Mouse (Mus musculus): ENCODE data around the gene Thbs2. TPM values are rescaled to one million over a fixed set of nuclear protein-coding genes. Genes with fewer than 3 reads are reported as not detected.

The Thbs2 gene
- polyA plus RNA-seq, 1 experiment from 2014 or later = 11.6 TPM

DNA sequence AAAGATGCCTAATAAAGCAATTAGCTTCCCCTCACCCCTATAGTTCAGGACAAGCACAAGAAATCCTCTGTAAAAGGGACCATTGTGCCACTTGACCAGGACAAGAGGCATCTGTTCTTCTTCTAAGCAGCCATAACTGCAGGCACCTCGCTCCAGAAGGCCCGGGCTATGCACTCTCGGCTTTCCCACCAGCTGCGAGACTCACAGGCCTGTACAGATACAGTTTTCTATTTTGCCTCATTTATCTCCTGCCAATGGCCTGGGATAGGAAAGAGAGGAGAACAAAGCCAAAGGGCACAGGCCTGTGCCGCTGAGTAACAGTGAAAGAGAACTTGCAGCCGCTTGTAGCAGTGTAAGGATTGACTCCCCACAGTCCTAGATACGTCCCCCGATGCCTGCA is 20.7 kb upstream of the Thbs2 start:
- no peak overlapping the region for H3K27ac ChIP-seq (ENCODE audit: poor library complexity, severe bottlenecking)
- H3K27me3 ChIP-seq (replicated peaks) = no peaks in the 10 kb centered on the region
- H3K36me3 ChIP-seq = no peaks in the 10 kb centered on the region
- no peak overlapping the region for H3K4me3 ChIP-seq
- no peaks in the 10 kb centered on the region; the same call in 1 of the 2 replicates for H3K4me1 ChIP-seq (replicated peaks)
- H3K9me3 ChIP-seq (replicated peaks) = no peaks in the 10 kb centered on the region
- ATAC-seq (ENCODE audit: insufficient number of reproducible peaks, low FRiP score) = no peak
- WGBS = 60% methylated on average over 8 of the region's 8 CpGs
- H3K4me2 ChIP-seq = no peak overlapping the region
- H3K9ac ChIP-seq = no peak overlapping the region

DNA sequence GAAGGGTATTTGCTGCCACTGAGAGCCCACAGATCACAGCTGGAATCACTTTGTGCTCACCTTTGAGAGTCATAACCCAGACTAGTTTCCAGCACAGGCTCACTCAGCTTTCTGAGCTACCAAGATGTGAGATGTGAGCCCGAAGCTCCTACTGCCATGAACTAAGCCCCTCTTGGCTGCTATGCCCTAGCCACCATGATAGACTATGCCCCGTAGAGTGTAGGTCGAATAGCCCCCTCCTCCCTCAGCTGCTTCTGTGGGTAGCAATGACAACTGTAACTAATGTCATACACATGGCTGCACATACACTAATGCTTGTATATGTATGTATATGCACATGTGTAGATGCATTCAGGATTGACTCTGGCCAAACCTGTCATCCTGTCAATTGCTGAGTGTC is 20.3 kb upstream of the Thbs2 start:
- 70% methylated on average over 3 of the region's 3 CpGs for WGBS
- Histone ChIP-seq H3K27ac (ENCODE audit: poor library complexity, severe bottlenecking) (no peak overlapping the region), H3K4me1 (replicated peaks) (no peaks in the 10 kb centered on the region; the same call in 1 of the 2 replicates), H3K27me3 (replicated peaks) (no peaks in the 10 kb centered on the region), H3K4me2 (no peak overlapping the region), H3K36me3 (no peaks in the 10 kb centered on the region), H3K9ac (no peak overlapping the region), H3K9me3 (replicated peaks) (no peaks in the 10 kb centered on the region), H3K4me3 (no peak overlapping the region)
- ATAC-seq (ENCODE audit: insufficient number of reproducible peaks, low FRiP score) = no peak

DNA sequence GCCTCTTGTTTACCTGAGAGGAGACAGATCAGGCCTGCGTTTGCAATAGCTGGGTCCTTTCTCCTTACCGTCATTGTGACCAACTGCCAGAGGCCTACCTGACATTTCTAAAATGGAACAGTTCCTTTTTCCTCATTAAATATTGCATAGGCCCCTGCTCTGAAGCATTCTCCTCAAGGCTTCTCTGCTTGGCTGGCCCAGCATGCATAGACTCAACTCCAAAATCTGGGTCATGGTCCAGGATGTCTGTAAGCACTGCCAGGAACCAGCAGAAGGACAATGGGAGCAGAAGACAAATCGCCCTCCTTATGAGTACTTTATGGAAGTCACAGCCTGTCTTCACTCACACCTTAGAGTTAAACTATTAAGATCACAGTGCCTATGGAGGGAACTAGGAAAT is 17.7 kb upstream of the Thbs2 start:
- Histone ChIP-seq H3K27ac (ENCODE audit: poor library complexity, severe bottlenecking) (no peak overlapping the region), H3K9ac (no peak overlapping the region), H3K4me1 (replicated peaks) (no peaks in the 10 kb centered on the region; the same call in 1 of the 2 replicates), H3K4me2 (no peak overlapping the region), H3K27me3 (replicated peaks) (no peaks in the 10 kb centered on the region), H3K9me3 (replicated peaks) (no peaks in the 10 kb centered on the region), H3K36me3 (no peaks in the 10 kb centered on the region), H3K4me3 (no peak overlapping the region)
- no peak for ATAC-seq (ENCODE audit: insufficient number of reproducible peaks, low FRiP score)
- 87% methylated on average over 3 of the region's 3 CpGs for WGBS

DNA sequence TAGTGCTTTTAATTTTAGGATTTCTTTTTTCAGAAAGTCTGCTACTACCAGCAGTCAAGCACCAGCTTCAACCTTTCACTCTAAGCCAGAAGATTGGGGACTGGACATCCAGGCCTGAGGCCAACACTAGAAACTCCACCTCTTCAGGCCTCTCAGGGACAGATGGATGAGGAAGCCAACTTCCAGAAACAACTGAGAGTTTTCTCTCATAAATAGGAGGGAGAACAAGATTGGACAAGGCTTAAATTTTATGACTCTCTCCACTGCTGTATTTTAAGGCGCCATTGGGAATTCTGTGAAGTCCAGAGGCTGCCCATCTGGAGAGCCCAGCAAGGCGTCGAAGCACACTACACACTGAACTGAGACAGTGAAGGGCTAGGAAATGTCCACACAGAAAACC is 17.0 kb upstream of the Thbs2 start:
- no peak for ATAC-seq (ENCODE audit: insufficient number of reproducible peaks, low FRiP score)
- WGBS = 88% methylated on average over 3 of the region's 3 CpGs
- H3K4me1 ChIP-seq (replicated peaks) = no peaks in the 10 kb centered on the region; the same call in 1 of the 2 replicates
- no peak overlapping the region for H3K4me3 ChIP-seq
- no peak overlapping the region for H3K9ac ChIP-seq
- no peak overlapping the region for H3K4me2 ChIP-seq
- no peaks in the 10 kb centered on the region for H3K27me3 ChIP-seq (replicated peaks)
- H3K9me3 ChIP-seq (replicated peaks) = no peaks in the 10 kb centered on the region
- H3K27ac ChIP-seq (ENCODE audit: poor library complexity, severe bottlenecking) = no peak overlapping the region
- no peaks in the 10 kb centered on the region for H3K36me3 ChIP-seq

DNA sequence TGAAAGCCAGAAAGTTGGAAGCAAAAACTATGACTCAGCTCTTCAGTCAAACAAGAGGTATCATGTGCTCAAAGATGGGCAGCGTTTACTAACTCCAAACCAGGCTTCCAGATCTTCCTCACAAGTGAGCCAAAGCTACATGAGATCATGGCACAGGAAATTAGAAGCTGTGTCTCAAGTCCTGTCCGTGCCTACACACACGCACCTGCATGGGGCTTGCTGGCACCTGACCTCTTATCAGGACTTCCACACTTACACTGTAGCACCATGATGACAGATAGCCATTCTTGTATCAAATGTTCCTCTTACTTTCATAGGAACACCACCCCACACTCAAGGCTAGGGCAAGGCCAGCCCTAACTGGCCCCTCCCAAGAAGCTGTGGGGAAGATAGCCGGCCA is 12.0 kb upstream of the Thbs2 start:
- Histone ChIP-seq H3K9me3 (replicated peaks) (no peaks in the 10 kb centered on the region), H3K9ac (no peak overlapping the region), H3K4me3 (no peak overlapping the region), H3K4me1 (replicated peaks) (peaks cover 14% of the 10 kb centered on the region), H3K36me3 (no peaks in the 10 kb centered on the region), H3K27me3 (replicated peaks) (no peaks in the 10 kb centered on the region), H3K4me2 (no peak overlapping the region), H3K27ac (ENCODE audit: poor library complexity, severe bottlenecking) (no peak overlapping the region)
- 67% methylated on average over 4 of the region's 4 CpGs for WGBS
- no peak for ATAC-seq (ENCODE audit: insufficient number of reproducible peaks, low FRiP score)

DNA sequence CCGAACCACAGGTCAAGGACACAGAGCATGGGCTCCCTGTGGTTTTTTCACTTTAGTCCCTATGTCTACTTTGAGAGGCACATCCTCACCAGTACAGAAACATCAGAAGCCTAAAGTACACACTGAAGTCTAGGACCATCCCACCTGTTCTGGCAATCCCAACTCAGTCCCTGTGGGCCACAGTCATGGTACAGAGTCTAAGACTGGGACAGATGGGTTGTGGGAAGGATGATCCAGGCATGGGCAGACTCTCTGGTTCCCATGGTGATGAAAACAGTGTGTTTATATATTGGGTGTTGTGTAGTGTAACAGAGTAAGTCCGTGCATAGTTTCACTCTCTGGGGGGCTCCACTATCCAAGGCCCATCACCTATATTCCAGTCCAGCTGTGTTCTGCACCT is 11.4 kb upstream of the Thbs2 start:
- H3K9ac ChIP-seq = no peak overlapping the region
- ATAC-seq (ENCODE audit: insufficient number of reproducible peaks, low FRiP score) = no peak
- peaks cover 14% of the 10 kb centered on the region for H3K4me1 ChIP-seq (replicated peaks)
- H3K9me3 ChIP-seq (replicated peaks) = no peaks in the 10 kb centered on the region
- no peak overlapping the region for H3K4me3 ChIP-seq
- H3K27ac ChIP-seq (ENCODE audit: poor library complexity, severe bottlenecking) = no peak overlapping the region
- H3K36me3 ChIP-seq = no peaks in the 10 kb centered on the region
- H3K27me3 ChIP-seq (replicated peaks) = no peaks in the 10 kb centered on the region
- no peak overlapping the region for H3K4me2 ChIP-seq
- 78% methylated on average over 2 of the region's 2 CpGs for WGBS

DNA sequence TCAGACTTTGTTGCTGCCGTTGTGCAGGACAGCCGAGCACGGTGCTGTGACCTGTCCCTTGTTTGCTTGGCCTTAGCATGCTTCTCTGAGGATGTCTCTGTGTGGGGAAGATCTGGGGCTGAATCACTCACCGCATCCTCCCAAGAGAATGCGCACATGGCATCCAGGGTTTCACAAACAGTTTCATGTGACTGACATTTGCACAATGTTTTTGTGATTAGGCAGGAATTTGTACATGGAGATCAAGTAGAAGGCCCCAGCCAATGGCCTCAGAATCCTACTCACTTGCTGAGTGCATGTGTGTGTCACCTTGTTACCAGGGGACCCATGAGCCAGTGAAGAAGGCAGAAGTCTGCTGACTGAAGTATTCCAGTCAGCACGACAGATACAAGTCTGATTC is 9.7 kb upstream of the Thbs2 start:
- peaks cover 14% of the 10 kb centered on the region for H3K4me1 ChIP-seq (replicated peaks)
- no peak overlapping the region for H3K27ac ChIP-seq (ENCODE audit: poor library complexity, severe bottlenecking)
- ATAC-seq (ENCODE audit: insufficient number of reproducible peaks, low FRiP score) = no peak
- 63% methylated on average over 6 of the region's 6 CpGs for WGBS
- H3K27me3 ChIP-seq (replicated peaks) = no peaks in the 10 kb centered on the region
- no peak overlapping the region for H3K4me3 ChIP-seq
- H3K4me2 ChIP-seq = no peak overlapping the region
- H3K36me3 ChIP-seq = no peaks in the 10 kb centered on the region
- H3K9me3 ChIP-seq (replicated peaks) = no peaks in the 10 kb centered on the region
- no peak overlapping the region for H3K9ac ChIP-seq

DNA sequence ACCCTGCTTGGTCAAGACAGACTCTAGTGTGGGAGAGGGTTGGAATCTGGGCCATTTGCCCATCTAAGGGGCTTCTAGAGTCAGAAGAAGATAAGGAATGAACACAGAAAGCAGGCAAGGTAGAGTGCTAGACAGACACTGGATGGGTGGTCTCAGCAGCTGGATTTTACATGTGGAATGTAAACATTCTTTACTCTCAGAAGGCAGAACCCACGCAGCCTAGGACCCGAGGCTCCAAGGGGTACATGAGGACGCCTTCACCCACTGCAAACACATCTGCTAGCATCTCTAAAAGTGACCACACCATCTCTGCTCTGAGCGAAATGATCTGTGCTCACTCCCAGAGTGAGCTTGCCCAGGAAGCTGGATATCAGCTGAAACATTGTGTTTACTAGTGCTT is 9.2 kb upstream of the Thbs2 start:
- 41% methylated on average over 4 of the region's 4 CpGs for WGBS
- no peaks in the 10 kb centered on the region for H3K9me3 ChIP-seq (replicated peaks)
- H3K9ac ChIP-seq = no peak overlapping the region
- ATAC-seq (ENCODE audit: insufficient number of reproducible peaks, low FRiP score) = no peak
- H3K36me3 ChIP-seq = no peaks in the 10 kb centered on the region
- H3K4me1 ChIP-seq (replicated peaks) = peaks cover 14% of the 10 kb centered on the region
- H3K27ac ChIP-seq (ENCODE audit: poor library complexity, severe bottlenecking) = no peak overlapping the region
- no peak overlapping the region for H3K4me3 ChIP-seq
- no peak overlapping the region for H3K4me2 ChIP-seq
- H3K27me3 ChIP-seq (replicated peaks) = no peaks in the 10 kb centered on the region

DNA sequence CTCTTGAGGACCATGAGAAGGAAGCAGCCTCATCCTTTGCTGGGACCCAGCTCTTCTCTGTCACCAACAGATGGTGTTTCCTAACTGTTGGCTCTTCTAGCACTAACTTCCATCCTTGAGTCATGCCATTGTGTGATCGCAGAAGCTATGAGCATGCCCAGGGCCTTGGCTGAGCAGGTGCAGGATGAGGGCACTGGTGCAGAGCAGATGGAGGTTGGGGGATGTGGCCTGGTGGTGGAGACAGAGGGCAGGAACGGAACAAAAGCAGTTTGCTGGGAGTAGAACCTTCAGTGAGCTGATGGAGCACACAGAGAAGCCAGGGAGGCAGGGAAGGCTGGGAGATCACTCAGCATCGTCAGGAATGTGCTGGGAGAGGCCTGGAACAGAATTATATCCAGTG is 8.7 kb upstream of the Thbs2 start:
- Histone ChIP-seq H3K4me1 (replicated peaks) (peaks cover 14% of the 10 kb centered on the region), H3K9ac (no peak overlapping the region), H3K4me3 (no peak overlapping the region), H3K9me3 (replicated peaks) (no peaks in the 10 kb centered on the region), H3K4me2 (no peak overlapping the region), H3K36me3 (no peaks in the 10 kb centered on the region), H3K27me3 (replicated peaks) (no peaks in the 10 kb centered on the region), H3K27ac (ENCODE audit: poor library complexity, severe bottlenecking) (no peak overlapping the region)
- 48% methylated on average over 3 of the region's 3 CpGs for WGBS
- no peak for ATAC-seq (ENCODE audit: insufficient number of reproducible peaks, low FRiP score)

DNA sequence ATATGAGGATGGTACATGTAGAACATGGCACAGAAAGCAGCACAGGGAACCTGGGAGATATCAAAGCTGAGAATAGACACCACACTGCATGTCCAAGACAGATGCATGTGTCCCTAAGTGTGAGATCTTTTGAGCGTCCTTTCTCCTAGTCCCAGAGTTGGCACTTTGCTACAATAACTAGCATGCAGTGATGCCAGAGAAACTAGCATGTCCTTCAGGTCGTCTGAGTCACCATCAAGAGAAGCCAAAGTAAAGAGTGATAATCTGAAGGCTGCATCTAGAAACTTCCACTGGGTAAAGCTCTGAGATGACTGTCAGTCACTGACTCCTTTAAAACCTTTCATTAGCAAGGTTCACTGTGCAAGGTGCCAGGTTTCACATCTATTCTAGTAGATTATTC is 7.9 kb upstream of the Thbs2 start:
- Histone ChIP-seq H3K4me1 (replicated peaks) (peaks cover 14% of the 10 kb centered on the region), H3K4me2 (no peak overlapping the region), H3K27ac (ENCODE audit: poor library complexity, severe bottlenecking) (no peak overlapping the region), H3K9me3 (replicated peaks) (no peaks in the 10 kb centered on the region), H3K4me3 (no peak overlapping the region), H3K36me3 (no peaks in the 10 kb centered on the region), H3K9ac (no peak overlapping the region), H3K27me3 (replicated peaks) (no peaks in the 10 kb centered on the region)
- 49% methylated on average over 2 of the region's 2 CpGs for whole genome bisulfite sequencing
- no peak for ATAC-seq (ENCODE audit: insufficient number of reproducible peaks, low FRiP score)

DNA sequence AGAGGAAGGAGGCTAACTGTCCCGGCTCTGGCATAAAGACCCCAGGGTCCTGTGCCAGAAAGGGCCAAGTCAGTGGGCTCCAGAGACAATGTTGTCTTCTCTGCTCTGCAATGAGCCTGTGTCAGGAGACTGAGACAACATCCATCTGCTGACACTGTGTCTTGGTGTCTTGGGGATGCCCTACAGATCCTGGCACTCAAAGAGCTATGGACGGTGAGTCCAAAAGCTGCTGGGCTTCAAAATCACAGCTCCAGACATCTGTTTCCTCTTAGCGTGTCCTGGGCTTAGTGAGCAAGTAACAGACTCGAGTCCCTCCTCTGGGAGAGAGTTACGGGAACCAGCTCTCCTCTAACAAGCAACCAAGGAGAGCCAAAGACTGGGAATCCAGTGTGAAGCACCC is 6.2 kb upstream of the Thbs2 start:
- H3K4me3 ChIP-seq = no peak overlapping the region
- H3K27ac ChIP-seq (ENCODE audit: poor library complexity, severe bottlenecking) = no peak overlapping the region
- H3K4me1 ChIP-seq (replicated peaks) = peaks cover 14% of the 10 kb centered on the region
- no peak overlapping the region for H3K4me2 ChIP-seq
- H3K36me3 ChIP-seq = no peaks in the 10 kb centered on the region
- ATAC-seq (ENCODE audit: insufficient number of reproducible peaks, low FRiP score) = no peak
- H3K9ac ChIP-seq = no peak overlapping the region
- WGBS = 63% methylated on average over 5 of the region's 5 CpGs
- no peaks in the 10 kb centered on the region for H3K27me3 ChIP-seq (replicated peaks)
- no peaks in the 10 kb centered on the region for H3K9me3 ChIP-seq (replicated peaks)

DNA sequence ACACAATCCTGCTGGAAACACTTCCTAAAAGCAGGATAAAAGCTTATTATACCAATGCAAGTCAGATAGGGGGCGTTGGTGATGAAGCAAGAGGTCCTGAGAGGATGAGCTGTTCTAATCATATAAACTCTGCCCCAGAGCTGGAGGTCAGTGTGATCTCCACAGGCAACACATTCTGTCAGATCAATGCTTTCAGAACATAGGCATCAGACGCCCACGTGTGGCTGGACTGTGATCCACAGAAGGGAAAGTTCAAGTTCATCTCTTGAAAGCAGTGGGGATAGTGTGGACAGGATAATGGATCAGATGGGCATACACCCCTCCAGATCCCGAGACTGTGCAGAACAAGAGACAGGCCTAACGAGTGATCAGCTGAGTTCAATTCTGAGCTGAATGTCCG is 4.2 kb upstream of the Thbs2 start:
- H3K4me3 ChIP-seq = no peak overlapping the region
- H3K9me3 ChIP-seq (replicated peaks) = no peaks in the 10 kb centered on the region
- no peak overlapping the region for H3K9ac ChIP-seq
- no peak overlapping the region for H3K4me2 ChIP-seq
- no peak overlapping the region for H3K27ac ChIP-seq (ENCODE audit: poor library complexity, severe bottlenecking)
- no peak for ATAC-seq (ENCODE audit: insufficient number of reproducible peaks, low FRiP score)
- H3K36me3 ChIP-seq = no peaks in the 10 kb centered on the region
- 57% methylated on average over 6 of the region's 6 CpGs for WGBS
- peaks cover 14% of the 10 kb centered on the region for H3K4me1 ChIP-seq (replicated peaks)
- no peaks in the 10 kb centered on the region for H3K27me3 ChIP-seq (replicated peaks)
